Mouse (Mus musculus) lung, adult 2 months (tissue): Measurements from ENCODE around the gene Rtn1.

Experiments
- CTCF ChIP-seq: fragments of 200-500 bp; IDR thresholded peaks from 2 replicates; pipeline ENCODE4 v1.5.1; 2011; ENCODE audit warnings: mild to moderate bottlenecking, low read length, control low read depth; ENCODE audit not compliant: insufficient read depth
- POLR2A ChIP-seq: fragments of 200-500 bp; IDR thresholded peaks from 2 replicates; pipeline ENCODE4 v1.6.1; 2011; ENCODE audit warnings: low read depth, mild to moderate bottlenecking, control low read depth, low read length, borderline replicate concordance; ENCODE audit errors: extremely low read depth

DNA sequence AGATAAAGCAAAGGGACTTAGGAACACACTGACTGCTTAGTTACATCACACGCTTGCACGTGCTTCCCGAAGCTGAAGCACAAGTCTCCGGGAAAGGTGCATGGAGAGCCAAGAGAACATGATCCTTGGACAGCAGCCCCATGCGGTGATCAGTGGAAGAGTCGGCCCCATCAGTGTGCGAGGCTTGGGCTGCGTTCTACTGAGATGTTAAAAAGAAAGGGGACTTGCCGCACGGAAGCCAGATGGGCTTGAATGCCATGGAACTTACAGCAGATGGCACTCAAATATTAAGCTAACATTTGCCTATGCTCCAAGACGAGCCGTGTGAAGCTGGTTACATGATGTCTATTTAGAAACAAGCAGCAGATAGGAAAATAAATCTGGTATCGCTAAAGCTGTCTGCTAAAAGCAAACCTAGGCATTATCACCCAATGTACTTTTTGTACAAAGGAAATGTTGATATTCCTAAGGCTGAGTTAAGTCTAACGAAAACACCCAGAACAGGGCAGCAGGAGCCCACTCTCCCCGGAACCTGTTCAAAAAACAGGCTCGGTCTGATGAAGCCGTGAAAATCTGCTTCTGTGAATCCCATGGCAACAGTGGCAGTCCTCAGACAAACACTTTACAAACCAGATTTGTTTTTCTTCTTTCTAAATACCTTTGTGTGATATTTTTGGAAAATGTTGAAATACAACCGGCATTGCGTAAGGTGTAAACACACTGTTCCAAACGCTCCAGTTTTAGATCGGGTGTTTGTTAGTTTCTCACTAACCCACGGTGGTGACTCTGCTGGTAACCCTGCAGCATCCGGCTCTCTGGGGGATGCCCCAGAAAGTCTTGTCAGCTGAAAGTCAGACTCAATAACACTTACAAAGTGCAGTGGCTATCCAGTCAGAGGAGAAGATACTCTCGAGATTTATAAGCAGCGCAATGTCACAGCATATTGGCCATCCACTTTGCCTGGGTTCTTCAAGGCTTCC is 123.2 kb downstream of the Rtn1 start:
- TF ChIP-seq CTCF (no peak), POLR2A (no peak)
